Mouse (Mus musculus) heart, adult 8-10 months (tissue): ENCODE results near the gene Ccnd3. TPM values are rescaled to one million over a fixed set of nuclear protein-coding genes. Genes with fewer than 3 reads are reported as not detected.
"Not testable (repeated sequence)": the region's sequence is repeated elsewhere in the genome, so short reads cannot be mapped to it uniquely, and the experiment has no call there.

Source experiments
- DNase-seq: peaks from one replicate; pipeline ENCODE4 v3.0.0; 2022; ENCODE audit warnings: low spot score
- total RNA-seq, 4 experiments: library from RNA; stranded (reverse); gene quantifications; 2 replicates each; pipeline ENCODE4 v1.2.4; 2022

Ccnd3 gene
- total RNA-seq, 4 experiments from 2014 or later = 74.4 to 82.2 (median 75.2) TPM

DNA sequence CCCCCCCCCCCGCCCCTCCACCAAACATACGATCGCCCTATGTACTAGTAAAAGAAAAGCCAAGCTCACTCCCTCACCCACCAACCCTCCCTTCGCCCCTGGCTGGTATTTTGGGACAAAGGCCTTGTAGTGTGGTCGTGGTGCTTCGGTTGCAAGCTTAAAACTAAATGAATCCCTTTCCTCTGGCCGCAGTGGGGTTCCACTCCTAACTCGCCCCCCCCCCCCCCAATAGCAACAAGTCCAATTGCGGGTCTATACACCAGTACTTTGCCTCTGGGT is 90.1 kb downstream of the Ccnd3 start:
- no peak for DNase-seq

DNA sequence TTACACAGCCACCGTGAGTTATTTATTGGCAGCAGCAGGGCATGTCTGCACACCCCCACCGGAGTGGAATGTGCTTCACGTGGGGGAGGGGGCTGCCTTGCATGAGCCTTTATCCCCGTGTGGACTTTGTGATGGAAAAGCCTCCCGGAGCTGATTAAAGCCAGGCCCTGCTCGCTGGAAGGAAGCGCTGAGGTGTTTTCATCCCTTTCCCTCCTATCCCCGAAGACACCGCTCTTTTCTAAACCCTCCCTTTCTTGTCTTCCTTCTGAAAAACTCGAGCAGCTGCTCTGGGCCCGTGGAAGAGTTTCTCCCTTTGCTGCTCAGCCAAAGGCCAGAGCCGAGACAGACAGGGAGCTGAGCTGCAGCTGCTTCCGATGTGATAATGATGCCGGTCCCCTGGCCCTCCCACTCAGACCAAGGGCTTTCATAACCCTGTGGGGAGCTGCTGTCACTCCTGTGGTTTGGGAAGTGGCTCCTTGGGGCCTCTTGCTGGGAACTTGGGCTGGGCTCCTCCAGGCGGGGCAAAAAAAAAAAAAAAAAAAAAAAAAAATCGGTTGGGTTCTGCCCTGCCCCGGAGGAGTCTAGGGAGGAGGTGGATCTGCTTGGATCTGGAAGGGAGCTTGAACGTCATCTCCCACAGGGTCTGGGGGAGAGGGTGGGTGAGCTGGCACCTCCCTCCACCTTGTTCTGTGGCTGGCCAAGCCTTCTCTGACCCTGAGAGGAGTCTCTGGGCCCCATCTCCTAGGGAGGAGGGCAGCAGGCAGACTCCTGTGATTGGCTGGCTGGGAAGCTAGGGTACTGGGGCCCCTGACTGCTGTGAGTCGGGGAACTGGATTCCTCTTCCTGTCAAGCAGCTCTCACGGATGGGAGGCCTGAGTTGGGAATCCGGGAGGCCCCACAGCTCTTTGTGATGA is 90.7 kb downstream of the Ccnd3 start:
- DNase-seq = no peak

DNA sequence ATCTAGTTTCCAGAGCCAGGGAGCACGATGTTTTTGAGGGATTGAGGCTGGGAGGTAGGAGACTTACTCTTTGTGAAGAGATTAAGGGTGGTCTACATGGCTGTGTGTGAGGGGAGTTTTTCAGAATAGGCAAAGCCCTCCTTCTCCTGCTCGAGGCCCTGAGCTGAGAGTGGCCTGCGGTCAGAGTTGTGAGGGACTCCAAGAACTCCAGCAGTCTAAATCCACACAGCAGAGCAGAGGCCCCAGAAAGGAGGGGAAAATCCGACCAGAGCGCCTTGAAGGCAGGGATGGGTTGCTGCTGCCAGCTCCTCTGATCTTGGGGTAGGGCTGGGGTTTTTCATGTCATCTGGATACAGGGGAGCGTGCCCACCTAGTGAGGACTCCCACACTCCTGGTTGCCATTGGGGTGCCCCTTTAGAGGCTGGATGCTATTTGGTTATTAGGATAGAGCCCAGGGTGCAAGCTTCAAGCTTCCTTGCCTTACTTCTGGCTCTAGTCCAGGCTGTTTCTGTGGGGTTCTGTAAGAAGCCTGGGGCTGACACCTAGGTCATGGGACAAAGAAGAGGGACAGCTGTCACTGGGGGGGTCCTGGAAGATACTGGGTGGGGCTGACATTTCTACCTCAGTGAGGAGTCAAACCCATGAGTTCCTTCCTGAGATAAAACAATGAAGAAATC is 91.4 kb downstream of the Ccnd3 start:
- DNase-seq = no peak

DNA sequence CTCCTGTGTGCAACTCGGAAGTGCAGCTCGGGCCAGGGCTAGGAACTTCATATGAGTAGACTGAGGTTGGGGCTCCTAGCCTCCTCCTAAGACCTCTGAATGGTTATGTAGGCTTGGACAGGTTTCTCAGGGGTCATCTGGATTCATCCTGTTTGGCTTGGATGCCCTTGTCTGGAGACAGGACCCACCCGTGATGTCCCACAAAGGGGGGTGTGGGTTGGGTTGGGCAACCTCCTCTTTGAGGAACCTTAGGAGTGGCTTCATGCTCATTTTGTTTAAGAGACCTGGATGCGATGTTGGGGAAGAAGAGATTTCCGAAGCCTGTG is 92.0 kb downstream of the Ccnd3 start:
- DNase-seq = no peak

DNA sequence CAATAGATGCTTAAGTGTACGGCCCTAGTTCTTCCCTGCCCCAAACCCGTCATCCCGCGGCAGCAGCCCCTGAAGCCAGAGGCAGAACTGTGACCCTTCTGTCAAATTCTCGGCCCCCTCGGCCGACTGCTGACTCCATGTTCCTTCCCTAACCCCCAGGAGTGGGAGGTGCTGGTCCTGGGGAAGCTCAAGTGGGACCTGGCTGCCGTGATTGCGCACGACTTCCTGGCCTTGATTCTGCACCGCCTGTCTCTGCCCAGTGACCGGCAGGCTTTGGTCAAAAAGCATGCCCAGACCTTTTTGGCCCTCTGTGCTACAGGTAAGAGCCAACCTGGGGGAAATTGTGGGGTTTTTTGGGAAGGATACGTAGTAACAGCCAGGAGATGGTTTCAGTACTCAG is 92.4 kb downstream of the Ccnd3 start:
- DNase-seq = no peak

DNA sequence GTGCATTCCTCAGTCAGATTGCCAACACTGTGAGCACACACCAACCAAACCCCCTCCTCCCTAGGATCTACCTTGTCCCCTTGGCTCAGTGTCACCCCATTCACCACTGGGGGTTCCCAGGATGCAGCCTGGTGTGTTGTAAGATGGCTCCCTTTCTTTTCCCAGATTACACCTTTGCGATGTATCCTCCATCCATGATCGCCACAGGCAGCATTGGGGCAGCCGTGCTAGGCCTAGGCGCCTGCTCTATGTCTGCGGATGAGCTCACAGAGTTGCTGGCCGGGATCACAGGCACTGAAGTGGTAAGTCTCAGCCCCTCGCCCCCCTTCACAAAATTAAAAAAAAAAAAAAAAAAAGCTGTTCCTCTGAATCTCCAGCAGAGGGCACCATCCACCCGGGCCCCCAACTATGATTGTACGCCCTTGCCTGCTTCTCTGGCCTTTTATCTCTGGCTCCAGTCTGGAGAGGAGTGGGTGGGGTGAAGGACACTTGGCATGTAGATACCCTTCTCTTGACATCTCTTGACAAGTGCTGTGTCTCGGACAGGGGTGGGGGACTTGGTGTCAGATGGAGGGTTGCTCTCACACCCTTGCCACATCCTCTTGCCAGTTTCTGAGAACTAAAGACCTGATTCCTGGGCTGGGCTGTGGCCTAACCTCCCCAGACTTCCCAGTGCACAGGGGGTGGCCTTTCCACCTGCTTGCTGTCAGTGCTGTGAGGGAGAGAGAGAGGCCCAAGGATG is 93.2 kb downstream of the Ccnd3 start:
- DNase-seq = no peak

DNA sequence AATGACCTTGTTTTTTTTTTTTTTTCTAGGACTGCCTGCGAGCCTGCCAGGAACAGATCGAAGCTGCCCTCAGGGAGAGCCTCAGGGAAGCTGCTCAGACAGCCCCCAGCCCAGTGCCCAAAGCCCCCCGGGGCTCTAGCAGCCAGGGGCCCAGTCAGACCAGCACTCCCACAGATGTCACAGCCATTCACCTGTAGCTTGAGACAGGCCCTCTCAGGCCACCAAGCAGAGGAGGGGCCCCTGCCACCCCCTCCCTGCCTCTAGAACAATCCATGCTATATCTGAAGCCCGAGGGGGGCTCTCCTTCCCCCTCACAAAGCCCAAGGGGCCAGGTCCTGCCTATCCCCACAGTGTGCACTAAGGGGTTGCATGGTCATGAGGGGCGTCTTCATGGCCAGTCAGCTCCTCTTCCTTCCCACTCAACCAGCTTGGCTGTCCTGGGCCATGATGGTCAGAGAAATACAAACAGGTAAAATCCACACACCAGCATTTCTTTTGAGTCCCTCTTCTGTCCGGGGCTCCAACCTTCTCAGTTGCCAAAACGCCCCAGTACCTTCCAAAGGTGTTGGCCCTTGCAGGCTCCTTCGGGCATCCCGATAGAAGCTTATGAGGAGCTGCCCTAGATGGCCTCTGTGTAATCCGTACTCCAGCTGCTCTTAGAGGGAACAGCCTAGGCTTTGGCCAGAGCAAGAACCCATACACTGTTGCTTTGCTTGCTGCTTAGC is 93.9 kb downstream of the Ccnd3 start:
- not testable (repeated sequence) for DNase-seq

DNA sequence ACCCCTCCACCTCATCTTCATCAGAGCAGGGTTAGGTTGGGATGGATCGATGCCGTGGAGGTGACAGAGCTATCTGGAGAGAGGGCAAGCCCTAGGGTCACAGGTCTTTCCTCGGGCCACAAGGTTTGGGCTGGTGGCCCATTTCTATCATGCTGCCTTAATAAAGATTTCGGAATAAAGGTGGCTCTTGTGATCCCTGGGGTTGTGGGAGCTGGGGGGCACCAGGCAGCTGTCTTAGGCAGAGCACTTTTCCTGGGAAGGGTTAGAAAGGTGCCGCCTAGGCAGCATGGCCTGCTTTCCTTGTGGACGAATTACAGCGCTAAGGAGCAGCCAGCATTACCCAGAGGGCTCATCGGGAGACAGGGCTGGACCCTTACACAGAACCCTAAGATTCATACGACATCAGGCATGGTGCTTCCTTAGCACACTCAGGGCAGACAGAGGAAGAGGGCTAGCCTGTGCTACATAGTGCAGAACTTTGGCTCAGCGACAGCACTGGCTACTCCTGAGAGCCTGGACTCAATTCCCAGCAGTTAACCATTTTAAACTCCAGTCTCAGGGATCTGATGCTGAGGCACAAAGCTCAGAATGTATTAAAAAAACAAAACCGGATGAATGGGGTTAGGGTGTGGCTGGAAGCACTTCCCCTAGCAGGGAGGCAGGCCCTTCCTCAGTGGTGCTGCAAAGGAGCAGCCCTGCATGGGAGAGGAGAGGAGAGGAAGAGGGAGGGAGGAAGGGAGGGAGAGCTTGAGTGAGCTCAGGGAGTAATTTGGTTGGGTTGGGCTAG is 94.9 kb downstream of the Ccnd3 start:
- DNase-seq = no peak

DNA sequence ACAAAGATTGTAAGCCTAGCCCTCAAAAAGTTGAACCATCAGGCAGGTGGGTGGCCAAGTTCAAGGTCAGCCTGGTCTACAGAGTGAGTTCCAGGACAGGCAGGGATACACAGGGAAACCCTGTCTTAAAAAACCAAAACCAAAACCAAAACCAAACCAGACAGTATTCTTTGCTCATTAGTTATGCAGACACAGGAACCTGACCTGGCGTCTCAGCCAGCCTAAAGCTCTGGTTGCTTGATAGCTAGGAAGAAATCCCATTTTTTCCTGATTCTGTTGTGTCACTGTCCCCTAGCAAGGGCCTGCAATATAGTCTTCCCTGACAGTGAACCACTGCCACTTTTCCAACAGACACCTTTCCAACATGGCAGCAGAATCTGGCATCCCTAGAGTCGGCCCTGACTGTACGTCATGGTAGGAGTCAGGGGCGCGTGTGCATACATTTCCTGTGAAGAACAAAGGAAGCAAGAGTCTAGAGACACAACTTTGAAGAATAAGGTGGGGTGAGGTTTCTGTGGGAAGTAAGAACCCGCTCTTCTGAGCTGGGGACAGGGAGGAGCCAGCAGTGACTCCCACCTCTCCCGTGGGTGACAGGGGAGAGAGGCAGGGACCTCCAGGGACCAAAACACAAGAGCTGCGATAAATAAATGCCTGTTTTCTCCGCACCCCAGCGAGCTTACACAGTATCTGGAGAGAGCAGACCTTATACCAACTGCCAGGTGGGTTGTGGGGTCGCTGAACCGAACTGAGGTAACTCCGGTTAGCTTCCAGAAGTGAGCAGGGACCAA is 95.9 kb downstream of the Ccnd3 start:
- no peak for DNase-seq

DNA sequence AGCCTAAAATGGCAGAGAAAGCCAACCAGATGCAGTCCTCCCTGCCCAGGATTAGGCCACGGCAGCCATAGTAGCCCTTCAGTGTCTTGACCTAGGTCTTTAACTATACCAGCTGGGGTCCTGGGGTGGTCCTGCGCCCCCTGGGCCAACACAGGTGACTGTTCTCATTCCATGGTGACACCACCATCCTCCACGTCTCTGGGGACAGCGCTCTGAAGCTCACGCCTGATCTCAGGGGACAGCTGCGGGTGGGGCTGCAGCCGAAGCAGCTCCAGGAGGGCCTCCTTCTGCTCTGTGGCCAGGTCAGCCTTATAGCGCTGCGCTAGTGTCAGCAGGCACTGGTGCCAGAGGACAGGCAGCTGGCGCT is 96.5 kb downstream of the Ccnd3 start:
- no peak for DNase-seq

DNA sequence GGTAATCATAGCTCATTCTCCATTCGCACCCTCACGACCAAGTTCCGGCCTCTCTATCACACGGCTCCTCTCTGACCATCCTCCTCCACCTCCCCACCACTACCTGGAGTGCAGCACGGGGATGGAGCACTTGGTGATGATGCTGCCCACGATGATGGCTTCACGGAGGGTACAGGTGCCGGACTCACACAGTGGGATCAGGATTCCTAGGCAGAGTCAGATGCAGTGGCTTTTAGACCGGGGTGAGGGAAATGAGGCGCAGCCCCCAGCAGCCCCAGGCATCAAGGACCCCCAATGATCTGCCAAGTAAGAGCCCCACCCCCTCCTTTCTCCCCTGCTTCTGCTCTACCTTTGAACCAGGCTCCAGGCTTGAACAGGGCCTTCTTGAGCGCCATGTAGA is 97.4 kb downstream of the Ccnd3 start:
- DNase-seq = no peak

DNA sequence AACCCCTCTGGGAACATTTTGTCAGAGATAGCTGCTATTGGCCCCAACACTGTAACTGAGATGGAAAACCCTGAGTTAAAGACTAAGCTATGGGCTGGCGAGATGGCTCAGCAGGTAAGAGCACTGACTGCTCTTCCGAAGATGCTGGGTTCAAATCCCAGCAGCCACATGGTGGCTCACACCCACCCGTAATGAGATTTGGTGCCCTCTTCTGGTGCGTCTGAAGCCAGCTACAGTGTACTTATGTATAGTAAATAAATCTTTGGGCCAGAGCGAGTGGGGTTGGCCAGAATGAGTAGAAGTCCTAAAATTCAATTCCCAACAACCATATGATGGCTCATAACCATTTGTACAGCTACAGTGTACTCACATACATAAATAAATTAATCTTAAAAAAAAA is 101.4 kb downstream of the Ccnd3 start:
- DNase-seq = no peak

DNA sequence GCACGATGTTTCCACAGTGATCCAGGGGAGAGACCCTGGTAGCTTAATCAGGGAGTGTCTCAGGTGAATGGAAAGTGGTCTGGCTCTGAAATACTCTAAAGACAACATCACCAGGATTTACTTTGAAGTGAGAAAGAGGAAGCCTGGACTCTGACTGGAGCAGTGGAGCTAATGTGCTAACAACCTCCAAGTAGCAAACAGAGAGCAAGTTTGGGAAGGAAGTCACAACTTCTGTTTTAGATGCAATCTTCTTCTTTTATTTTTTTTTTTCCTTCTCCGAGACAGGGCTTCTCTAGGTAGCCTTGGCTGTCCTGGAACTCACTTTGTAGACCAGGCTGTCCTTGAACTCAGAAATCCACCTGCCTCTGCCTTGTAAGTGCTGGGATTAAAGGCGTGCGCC is 104.3 kb downstream of the Ccnd3 start:
- no peak for DNase-seq

DNA sequence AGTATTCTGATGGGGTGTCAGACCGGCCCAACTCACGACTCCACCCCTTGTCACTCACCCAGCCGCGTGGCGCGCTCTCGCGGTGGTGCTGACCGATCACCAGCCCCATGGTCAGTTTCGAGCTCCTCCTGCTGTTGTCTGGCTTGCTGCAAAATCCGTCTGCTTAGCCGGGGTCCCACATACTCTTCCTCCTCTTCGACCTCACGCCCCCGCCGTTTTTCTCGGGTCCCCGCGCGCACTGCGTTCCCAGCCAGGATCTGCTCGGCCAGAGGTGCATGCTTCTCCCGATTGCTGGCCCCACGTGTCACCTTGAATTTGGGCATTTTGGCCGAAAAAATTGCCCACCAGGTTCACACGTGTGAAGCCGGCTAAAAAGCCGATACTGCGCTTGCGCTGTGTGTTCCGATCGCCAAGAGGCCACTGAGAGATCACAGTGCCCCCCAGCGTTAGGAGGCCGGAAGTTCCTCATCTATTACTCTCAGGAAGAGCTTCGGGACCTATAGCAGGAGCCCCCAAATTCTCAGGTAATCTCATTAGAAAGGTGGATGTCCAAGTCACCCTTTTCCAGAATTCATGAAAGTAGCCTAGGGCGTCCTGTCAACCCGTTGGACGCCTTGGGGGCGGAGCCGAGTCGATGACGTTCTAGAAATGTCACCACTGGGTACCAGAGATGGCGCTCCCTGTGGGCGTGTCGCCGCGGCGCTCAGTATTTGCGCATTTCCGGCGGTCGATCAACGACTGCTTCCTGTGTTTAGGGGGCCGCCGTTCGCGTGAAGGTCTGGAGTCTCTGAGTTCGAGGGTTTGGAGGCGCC is 106.2 kb downstream of the Ccnd3 start, which contains the start of the genes Bysl, Med20 and Gm20517:
Gene Bysl, minus strand, starts transcription at position 644 of the 812 bp plus-strand sequence.
Gene Med20, plus strand, starts transcription at position 734 of the 812 bp plus-strand sequence.
Gene Gm20517, plus strand, starts transcription at position 741 of the 812 bp plus-strand sequence.
- DNase-seq = peak; percentile 96

DNA sequence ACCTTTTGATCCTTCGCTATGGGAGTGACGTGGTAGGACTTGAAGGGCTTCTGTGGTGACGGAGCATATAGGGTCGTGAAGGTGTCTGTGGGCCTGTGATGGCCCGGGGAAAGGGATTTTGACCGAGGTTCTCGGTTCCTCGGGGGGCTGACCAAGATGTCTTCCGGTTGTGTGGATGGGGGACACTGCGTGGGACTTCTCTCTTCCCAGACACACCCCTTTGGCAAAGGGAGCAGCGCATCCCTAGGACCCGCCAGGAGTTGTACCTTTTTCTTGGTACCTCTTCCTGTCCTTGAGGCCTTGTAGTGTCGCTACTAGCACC is 106.8 kb downstream of the Ccnd3 start:
- DNase-seq = no peak

DNA sequence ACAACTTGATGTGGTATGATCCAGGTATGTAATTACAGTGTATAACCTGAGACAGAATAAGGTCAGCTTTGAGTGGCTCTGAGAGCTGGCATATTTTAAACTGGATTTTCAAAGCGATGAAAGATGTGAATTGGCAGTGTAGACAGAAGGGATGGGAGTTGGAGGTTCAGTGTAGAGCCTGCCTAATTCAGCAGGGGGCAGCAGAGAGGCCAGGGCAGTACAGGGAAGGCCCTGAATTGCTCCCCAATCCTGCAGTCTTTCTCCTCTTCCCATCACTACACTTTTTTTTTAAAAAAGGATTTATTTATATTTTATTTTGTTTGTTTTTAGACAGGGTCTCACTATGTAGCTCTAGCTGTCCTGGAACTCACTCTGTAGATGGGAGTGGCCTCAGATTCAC is 109.2 kb downstream of the Ccnd3 start:
- no peak for DNase-seq

DNA sequence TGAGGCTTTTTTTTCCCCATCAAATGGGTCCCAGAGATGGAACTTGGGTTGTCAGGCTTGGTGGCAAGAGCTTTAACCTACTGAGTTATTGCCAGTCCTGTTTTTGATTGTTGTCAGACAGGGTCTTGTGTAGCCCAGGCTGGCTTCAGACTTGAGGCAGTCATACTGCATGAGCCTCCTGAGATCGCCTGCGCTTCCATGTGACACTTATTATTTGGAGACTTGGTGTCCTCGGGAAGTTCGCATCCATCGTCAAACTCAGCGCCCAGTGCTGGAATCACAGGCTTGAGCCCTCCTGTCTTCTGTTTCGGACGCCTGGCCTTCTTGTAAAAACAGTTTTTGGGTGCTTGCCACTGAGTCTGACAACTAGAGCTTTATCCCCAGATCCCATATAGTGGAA is 111.3 kb downstream of the Ccnd3 start:
- DNase-seq = no peak

DNA sequence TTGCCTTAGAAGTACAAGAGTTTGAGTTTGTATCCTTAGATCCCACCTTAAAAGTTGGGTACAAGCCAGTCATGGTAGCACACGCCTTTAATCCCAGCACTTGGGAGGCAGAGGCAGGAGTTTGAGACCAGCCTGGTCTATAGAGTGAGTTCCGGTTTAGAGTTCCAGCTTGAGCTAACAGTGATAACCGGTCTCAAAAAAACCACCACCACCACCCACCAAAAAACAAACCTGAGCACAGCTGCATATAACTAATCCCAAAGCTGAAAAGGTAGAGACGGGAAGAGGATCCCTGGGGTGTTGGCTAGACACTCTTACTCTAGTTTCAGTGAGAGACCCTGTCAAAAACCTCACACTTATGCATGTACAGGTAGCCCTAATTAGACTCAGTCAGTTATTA is 111.8 kb downstream of the Ccnd3 start:
- no peak for DNase-seq

DNA sequence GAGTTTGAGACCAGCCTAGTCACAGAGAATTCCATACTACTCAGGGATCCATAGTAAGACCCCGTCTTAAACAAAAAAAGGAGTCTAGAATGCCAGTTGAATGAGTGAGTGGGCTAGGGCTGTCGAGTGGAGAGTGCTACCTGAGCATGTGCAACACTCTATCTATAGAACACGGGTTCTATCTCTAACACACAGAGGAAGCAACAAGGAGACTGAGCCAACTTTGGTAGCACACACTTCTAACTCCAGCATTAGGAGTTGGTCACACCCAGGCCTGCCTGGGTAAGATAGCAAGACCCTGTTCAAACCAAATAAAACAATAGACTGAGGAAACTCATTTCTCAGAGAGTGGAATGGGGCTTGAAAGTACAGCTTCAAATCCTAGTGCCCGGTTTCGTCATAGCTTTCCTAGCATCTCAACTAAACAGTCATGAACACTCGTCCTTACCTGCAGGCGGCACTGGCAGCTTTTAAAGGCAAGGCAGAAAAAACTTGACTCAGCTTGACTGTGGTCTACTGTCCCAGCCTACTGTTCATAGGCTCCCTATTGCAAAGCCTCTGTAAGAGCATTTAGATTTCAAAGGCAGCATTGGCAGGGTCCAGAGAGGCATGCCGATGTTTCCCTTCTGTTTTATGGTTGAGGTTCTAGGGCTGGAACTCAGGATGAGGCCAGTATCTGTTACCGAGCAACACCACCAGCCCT is 112.9 kb downstream of the Ccnd3 start:
- DNase-seq = no peak
